Mouse (Mus musculus): ENCODE results near the gene Zc3h12d.

GRCm38 (mm10) chr10:7869746-7870145, 37.5 kb downstream of the Zc3h12d start:
- TF ChIP-seq CTCF (IDR thresholded peaks at IDR 0.05; ENCODE audit: low read depth) (no peak), EP300 (optimal IDR thresholded peaks at IDR 0.05) (no peak)

Measured in stomach, postnatal 0 days (tissue).